Mouse (Mus musculus) lung, postnatal 0 days (tissue): Measurements from ENCODE around the gene Foxp4. TPM values are rescaled to one million over a fixed set of nuclear protein-coding genes. Genes with fewer than 3 reads are reported as not detected.

Experiments
- ATAC-seq: fragments of 200-750 bp; cut with Nextera tagmentation; 2 replicates; pipeline ENCODE4 v1.8.0; 2017; ENCODE audit warnings: moderate library complexity
- DNase-seq: peaks from one replicate; pipeline ENCODE4 v3.0.0-alpha.2; 2016; ENCODE audit warnings: low spot score
- H3K27ac ChIP-seq: fragments of 300-500 bp; sonication (generic); 2 replicates; pipeline ENCODE4 v1.5.1; 2014; ENCODE audit warnings: antibody characterized with exemption, mild to moderate bottlenecking, low read length, mixed read lengths
- H3K27me3 ChIP-seq: fragments of 300-500 bp; sonication (generic); replicated peaks from 2 replicates; pipeline ENCODE4 v1.6.1; 2014; ENCODE audit warnings: low read length, mixed read lengths; ENCODE audit not compliant: insufficient read depth
- H3K36me3 ChIP-seq: fragments of 300-500 bp; sonication (generic); 2 replicates; pipeline ENCODE4 v1.6.1; 2014; ENCODE audit warnings: low read length, mixed read lengths; ENCODE audit not compliant: insufficient read depth
- H3K4me1 ChIP-seq: fragments of 300-500 bp; sonication (generic); 2 replicates; pipeline ENCODE4 v1.6.1; 2014; ENCODE audit warnings: antibody characterized with exemption, low read depth, low read length, mixed read lengths; ENCODE audit not compliant: insufficient read depth
- H3K4me2 ChIP-seq: fragments of 300-500 bp; sonication (generic); replicated peaks from 2 replicates; pipeline ENCODE4 v1.6.1; 2014; ENCODE audit warnings: low read depth, mild to moderate bottlenecking, low read length, moderate library complexity, mixed read lengths
- H3K4me3 ChIP-seq: fragments of 300-500 bp; sonication (generic); 2 replicates; pipeline ENCODE4 v1.5.1; 2014; ENCODE audit warnings: low read depth, low read length
- H3K9ac ChIP-seq: fragments of 300-500 bp; sonication (generic); replicated peaks from 2 replicates; pipeline ENCODE4 v1.6.1; 2014; ENCODE audit warnings: low read depth, mild to moderate bottlenecking
- H3K9me3 ChIP-seq: fragments of 300-500 bp; sonication (generic); 2 replicates; pipeline ENCODE4 v1.6.1; 2016; ENCODE audit warnings: low read length, mixed read lengths
- CTCF ChIP-seq: IDR thresholded peaks from 2 replicates; pipeline ENCODE4 v1.5.1; 2016; ENCODE audit warnings: antibody characterized with exemption, mild to moderate bottlenecking
- EP300 ChIP-seq: IDR thresholded peaks from 2 replicates; pipeline ENCODE4 v1.6.1; 2016; ENCODE audit warnings: antibody characterized with exemption, mild to moderate bottlenecking, control low read depth
- WGBS: fragments of 180-500 bp; shearing (Covaris S2); extraction: QIAGEN DNeasy Blood & Tissue Kit; methylation state at CpG from one replicate; pipeline ENCODE4 v1.1.7; 2014; 5-methylcytosine and 5-hydroxymethylcytosine counted together
- polyA plus RNA-seq: library from polyadenylated mRNA; unstranded; fragments of >200 nt; fragmentation: Nextera tagmentation; extraction: Ambion mirVana; gene quantifications from 2 replicates; pipeline ENCODE4 v1.2.1, GENCODE M21; 2015

Foxp4 gene
- polyA plus RNA-seq, 1 experiment from 2014 or later, result 10.2 TPM

DNA sequence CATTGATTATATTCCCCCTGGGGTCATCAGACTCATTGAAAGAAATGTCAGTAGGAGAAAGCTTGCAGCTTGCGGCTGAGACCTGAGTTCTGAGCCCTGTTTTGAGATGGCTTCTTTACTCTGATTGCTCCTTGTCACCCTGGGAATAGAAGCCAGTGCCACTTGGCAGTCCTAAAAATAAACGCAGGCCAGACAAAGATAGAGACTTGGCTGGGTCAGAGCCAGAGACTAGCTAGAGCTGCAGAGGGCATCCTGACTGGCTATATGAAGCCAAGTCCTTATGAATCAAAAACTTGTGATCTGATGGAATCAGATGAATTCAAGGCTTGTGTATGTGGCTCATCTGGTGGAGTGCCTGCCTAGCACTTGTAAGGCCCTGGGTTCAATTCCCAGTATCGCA, 74.4 kb downstream of the Foxp4 start:
- no peaks in the 10 kb centered on the region for H3K27me3 ChIP-seq
- TF ChIP-seq EP300 (no peak), CTCF (no peak)
- 76% methylated on average over 3 of the region's 3 CpGs for WGBS
- DNase-seq (no peak), ATAC-seq (no peak)
- H3K36me3 ChIP-seq, result no peaks in the 10 kb centered on the region
- no peaks in the 10 kb centered on the region; the same call in 1 of the 2 replicates for H3K4me1 ChIP-seq
- H3K4me3 ChIP-seq, result no peak overlapping the region
- H3K27ac ChIP-seq, result no peak overlapping the region
- no peaks in the 10 kb centered on the region for H3K9me3 ChIP-seq
- H3K9ac ChIP-seq, result no peak overlapping the region
- H3K4me2 ChIP-seq, result no peak overlapping the region

DNA sequence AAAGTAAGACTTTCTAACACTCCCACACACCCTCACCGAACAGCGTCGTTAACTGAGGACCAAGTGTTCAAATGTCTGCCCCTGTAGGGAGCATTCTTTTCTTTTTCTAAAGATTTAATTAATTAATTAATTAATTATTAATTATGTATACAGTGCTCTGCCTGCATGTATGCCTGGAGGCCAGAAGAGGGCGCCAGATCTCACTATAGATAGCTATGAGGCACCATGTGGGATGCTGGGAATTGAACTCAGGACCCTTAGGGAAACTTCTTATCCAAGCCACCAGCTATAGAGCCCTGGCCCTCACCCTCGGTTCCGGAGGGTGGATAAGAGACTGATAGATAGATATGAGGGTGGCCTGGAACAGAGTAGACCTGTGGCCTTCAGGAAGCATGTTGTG, 76.5 kb downstream of the Foxp4 start:
- Histone ChIP-seq H3K4me2 (no peak overlapping the region), H3K36me3 (no peaks in the 10 kb centered on the region), H3K4me1 (no peaks in the 10 kb centered on the region; the same call in 1 of the 2 replicates), H3K9ac (no peak overlapping the region), H3K4me3 (no peak overlapping the region), H3K27me3 (no peaks in the 10 kb centered on the region), H3K27ac (no peak overlapping the region), H3K9me3 (no peaks in the 10 kb centered on the region)
- peak; percentile 42 for TF ChIP-seq CTCF
- no peak for TF ChIP-seq EP300
- WGBS, result 81% methylated on average over 6 of the region's 6 CpGs
- DNase-seq, result no peak
- ATAC-seq, result no peak

GRCm38 (mm10) chr17:47845609-47846008, 78.8 kb downstream of the Foxp4 start:
- Histone ChIP-seq H3K36me3 (no peaks in the 10 kb centered on the region), H3K9ac (no peak overlapping the region), H3K27me3 (no peaks in the 10 kb centered on the region), H3K4me1 (no peaks in the 10 kb centered on the region; the same call in 1 of the 2 replicates), H3K9me3 (no peaks in the 10 kb centered on the region), H3K27ac (no peak overlapping the region), H3K4me2 (no peak overlapping the region), H3K4me3 (no peak overlapping the region)
- TF ChIP-seq EP300 (no peak), CTCF (no peak)
- WGBS, result 68% methylated on average over 11 of the region's 11 CpGs
- DNase-seq, result no peak
- ATAC-seq, result no peak

DNA sequence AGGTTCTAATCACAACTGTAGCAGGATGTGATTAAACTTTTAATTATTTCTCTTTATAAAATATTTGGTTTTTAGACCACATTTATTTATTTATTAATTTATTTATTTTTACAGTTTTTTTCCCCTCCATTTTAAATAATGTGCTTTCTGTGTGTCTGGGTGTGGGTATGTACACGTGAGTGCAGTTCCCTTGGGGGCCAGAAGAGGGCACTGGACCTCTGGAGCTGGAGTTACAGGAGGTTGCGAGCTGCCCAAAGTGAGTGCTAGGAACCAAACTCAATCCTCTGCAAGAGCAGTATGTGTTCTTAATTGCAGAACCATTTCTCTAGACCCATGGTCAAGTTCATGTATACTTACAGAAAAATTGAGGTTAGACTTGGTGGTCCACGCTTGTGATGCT, 81.0 kb downstream of the Foxp4 start:
- TF ChIP-seq CTCF (peak; percentile 41), EP300 (no peak)
- H3K27me3 ChIP-seq, result no peaks in the 10 kb centered on the region
- H3K27ac ChIP-seq, result no peak overlapping the region
- H3K4me2 ChIP-seq, result no peak overlapping the region
- WGBS, result 97% methylated on average over 3 of the region's 3 CpGs
- ATAC-seq (no peak), DNase-seq (no peak)
- no peaks in the 10 kb centered on the region for H3K36me3 ChIP-seq
- H3K9me3 ChIP-seq, result no peaks in the 10 kb centered on the region
- no peak overlapping the region for H3K9ac ChIP-seq
- no peaks in the 10 kb centered on the region; the same call in 1 of the 2 replicates for H3K4me1 ChIP-seq
- H3K4me3 ChIP-seq, result no peak overlapping the region

- 42% methylated on average over 19 of the region's 19 CpGs for WGBS
- no peaks in the 10 kb centered on the region for H3K36me3 ChIP-seq
- TF ChIP-seq EP300 (no peak), CTCF (no peak)
- peak overlapping the region; percentile 47; the same call in 1 of the 2 replicates for H3K27ac ChIP-seq
- no peak overlapping the region for H3K4me2 ChIP-seq
- no peak overlapping the region for H3K9ac ChIP-seq
- ATAC-seq, result peak; percentile 86
- H3K4me1 ChIP-seq, result peaks cover 3% of the 10 kb centered on the region; the same call in 1 of the 2 replicates
- no peaks in the 10 kb centered on the region for H3K9me3 ChIP-seq
- DNase-seq, result peak; percentile 88
- H3K27me3 ChIP-seq, result no peaks in the 10 kb centered on the region
- no peak overlapping the region for H3K4me3 ChIP-seq
Observed at GRCm38 (mm10) chr17:47841931-47842623, 82.4 kb downstream of the Foxp4 start.

GRCm38 (mm10) chr17:47841521-47841920, 82.9 kb downstream of the Foxp4 start:
- TF ChIP-seq EP300 (no peak), CTCF (no peak)
- Histone ChIP-seq H3K9ac (no peak overlapping the region), H3K4me2 (no peak overlapping the region), H3K27ac (no peak overlapping the region), H3K9me3 (no peaks in the 10 kb centered on the region), H3K4me1 (peaks cover 3% of the 10 kb centered on the region; the same call in 1 of the 2 replicates), H3K4me3 (no peak overlapping the region), H3K27me3 (no peaks in the 10 kb centered on the region), H3K36me3 (no peaks in the 10 kb centered on the region)
- 84% methylated on average over 8 of the region's 8 CpGs for whole genome bisulfite sequencing
- ATAC-seq (no peak), DNase-seq (no peak)
